Mouse (Mus musculus): Measurements from ENCODE around the gene Pcmtd2.
"Not testable (repeated sequence)": the region's sequence is repeated elsewhere in the genome, so short reads cannot be mapped to it uniquely, and the experiment has no call there.

Pcmtd2 gene

GRCm38 (mm10) chr2:181837372-181838292 is at the start of gene Pcmtd2:
Gene Pcmtd2, plus strand, starts transcription at chr2:181837854.
- DNase-seq (ENCODE audit: low spot score in 2 of 2): peak; percentile 94 to 95

- no peak for DNase-seq (ENCODE audit: low spot score in 2 of 2)
Measured at GRCm38 (mm10) chr2:181789396-181789795, 48.3 kb upstream of the Pcmtd2 start.

- not testable (repeated sequence) for DNase-seq (ENCODE audit: low spot score in 2 of 2)
Measured at GRCm38 (mm10) chr2:181793186-181793585, 44.5 kb upstream of the Pcmtd2 start.

- no peak for DNase-seq (ENCODE audit: low spot score in 2 of 2)
Measured at GRCm38 (mm10) chr2:181795641-181796130, 42.0 kb upstream of the Pcmtd2 start.

- no peak for DNase-seq (ENCODE audit: low spot score in 2 of 2)
Measured at GRCm38 (mm10) chr2:181797672-181798071, 40.0 kb upstream of the Pcmtd2 start.

- no peak for DNase-seq (ENCODE audit: low spot score in 2 of 2)
Measured at GRCm38 (mm10) chr2:181829032-181829650, 8.5 kb upstream of the Pcmtd2 start.

GRCm38 (mm10) chr2:181832745-181833144 is 4.9 kb upstream of the Pcmtd2 start:
- no peak for DNase-seq (ENCODE audit: low spot score in 2 of 2)

- DNase-seq (ENCODE audit: low spot score in 2 of 2): peak in 1 of 2 experiments; percentile 10
Measured at GRCm38 (mm10) chr2:181838293-181838680, 633 bp downstream of the Pcmtd2 start.

GRCm38 (mm10) chr2:181845709-181846394 is 8.2 kb downstream of the Pcmtd2 start:
- no peak for DNase-seq (ENCODE audit: low spot score in 2 of 2)

GRCm38 (mm10) chr2:181863791-181864535 is 26.3 kb downstream of the Pcmtd2 start, which contains the start of gene Polr3k:
Gene Polr3k, plus strand, starts transcription at chr2:181864337.
- peak; percentile 93 to 97 for DNase-seq (ENCODE audit: low spot score in 2 of 2)

GRCm38 (mm10) chr2:181864536-181864860 is 26.8 kb downstream of the Pcmtd2 start:
- no peak for DNase-seq (ENCODE audit: low spot score in 2 of 2)

- DNase-seq (ENCODE audit: low spot score in 2 of 2): peak in 1 of 2 experiments; percentile 60
Measured at GRCm38 (mm10) chr2:181866931-181867330, 29.3 kb downstream of the Pcmtd2 start.

GRCm38 (mm10) chr2:181871039-181871438 is 33.4 kb downstream of the Pcmtd2 start:
- no peak for DNase-seq (ENCODE audit: low spot score in 2 of 2)

- no peak for DNase-seq (ENCODE audit: low spot score in 2 of 2)
Measured at GRCm38 (mm10) chr2:181878903-181879302, 41.2 kb downstream of the Pcmtd2 start.

GRCm38 (mm10) chr2:181883022-181883749 is 45.5 kb downstream of the Pcmtd2 start:
- no peak for DNase-seq (ENCODE audit: low spot score in 2 of 2)

Data from heart, adult 9 months (tissue).